ENCODE assay signal across 8 mouse cellular contexts in the genomic region with DNA sequence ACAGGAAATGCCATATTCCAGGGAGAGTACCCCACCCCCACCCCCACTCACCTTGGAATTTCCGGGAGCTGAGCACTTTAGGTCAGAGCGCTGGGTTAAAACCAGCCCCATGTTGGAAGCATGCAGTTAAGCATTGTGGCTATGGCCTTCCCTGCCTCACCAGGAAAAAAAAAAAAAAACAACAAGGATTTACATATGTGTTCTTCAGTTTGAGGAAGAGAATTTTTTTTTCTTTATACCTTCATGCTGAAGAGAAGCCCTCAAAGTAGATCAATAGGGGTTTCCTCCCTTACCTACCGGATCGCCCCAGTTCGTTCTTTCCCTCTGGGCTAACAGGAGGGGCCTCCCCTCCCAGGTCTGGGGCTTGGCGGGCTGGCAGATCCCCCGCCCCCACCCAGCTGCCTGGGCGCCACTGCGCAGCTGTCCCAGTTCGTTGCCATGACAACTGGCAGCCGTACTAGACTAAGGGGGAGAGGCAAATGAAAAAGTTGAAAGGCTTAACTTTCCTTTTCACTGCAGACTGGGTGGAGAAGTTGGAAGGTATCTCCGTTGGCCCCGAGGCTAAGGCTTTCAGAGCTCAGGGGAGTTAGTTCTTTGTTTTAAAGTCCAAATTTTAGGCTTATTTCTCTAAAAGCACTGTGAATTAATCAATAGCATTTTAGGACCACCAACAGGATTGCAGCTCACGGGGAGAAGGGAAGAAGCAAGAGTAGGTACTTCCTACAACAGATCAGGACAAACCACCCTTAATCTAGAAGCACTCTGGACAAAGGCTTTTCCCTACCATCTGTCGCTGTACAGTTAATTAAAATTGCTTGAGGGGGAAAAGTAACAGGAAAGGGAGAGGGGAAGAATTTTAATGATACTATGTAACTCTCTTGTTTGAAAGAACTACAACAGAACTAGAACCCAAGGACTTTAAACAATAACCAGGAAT. TPM values are rescaled to one million over a fixed set of nuclear protein-coding genes. Genes with fewer than 3 reads are reported as not detected.
A peak's percentile ranks its signal among the peaks of the same experiment; 100 is the strongest.
DNase-seq lines count a peak whose midpoint lies in the region; ATAC-seq and TF ChIP-seq lines count a peak whose summit lies in the region.

No protein-coding gene starts in this region.

- 1% methylated on average over 15 of the region's 15 CpGs for WGBS in heart, embryonic 11.5 days (ENCODE audit: insufficient replicate concordance)
- under 1% methylated on average over 15 of the region's 15 CpGs for WGBS in kidney, embryonic 15.5 days

- no peaks in the 10 kb centered on the region for H3K9me3 ChIP-seq in heart, embryonic 11.5 days (replicated peaks; ENCODE audit: control insufficient read depth, low read length)
- no peaks in the 10 kb centered on the region for H3K9me3 ChIP-seq in kidney, embryonic 15.5 days (replicated peaks)

- H3K27me3 ChIP-seq in heart, embryonic 11.5 days (ENCODE audit: control insufficient read depth, insufficient read depth, low read length) = no peaks in the 10 kb centered on the region
- H3K27me3 ChIP-seq in kidney, embryonic 15.5 days = no peaks in the 10 kb centered on the region

- peak overlapping the region; percentile 66 for H3K4me2 ChIP-seq in heart, embryonic 11.5 days
- H3K4me2 ChIP-seq in kidney, embryonic 15.5 days = peak overlapping the region; percentile 69

- peaks cover 23% of the 10 kb centered on the region for H3K36me3 ChIP-seq in heart, embryonic 11.5 days (ENCODE audit: control insufficient read depth, insufficient read depth, low read length)
- H3K36me3 ChIP-seq in kidney, embryonic 15.5 days = peaks cover 34% of the 10 kb centered on the region

- H3K9ac ChIP-seq in heart, embryonic 11.5 days (ENCODE audit: low read depth, low read length) = peak overlapping the region; percentile 72
- peak overlapping the region; percentile 40 for H3K9ac ChIP-seq in kidney, embryonic 15.5 days

- peak; percentile 81 for TF ChIP-seq POLR2A in embryonic fibroblast, embryonic 13.5 days (IDR thresholded peaks at IDR 0.05; ENCODE audit: low read depth, low read length)

- peak overlapping the region; percentile 100 for H3K27ac ChIP-seq in embryonic fibroblast, embryonic 13.5 days (ENCODE audit: insufficient read depth, low read length)
- peak overlapping the region; percentile 89 for H3K27ac ChIP-seq in heart, embryonic 11.5 days (ENCODE audit: low read depth, low read length)
- peak overlapping the region; percentile 96 for H3K27ac ChIP-seq in kidney, embryonic 15.5 days

- peak overlapping the region; percentile 32 for H3K4me3 ChIP-seq in embryonic fibroblast, embryonic 13.5 days (ENCODE audit: insufficient read depth, low read length)
- peak overlapping the region; percentile 46 for H3K4me3 ChIP-seq in heart, embryonic 11.5 days (ENCODE audit: low read depth, low read length)
- peak overlapping the region; percentile 46 for H3K4me3 ChIP-seq in kidney, embryonic 15.5 days (replicated peaks)

- H3K4me1 ChIP-seq in embryonic fibroblast, embryonic 13.5 days (ENCODE audit: control insufficient read depth, insufficient read depth, low read length) = peaks cover 8% of the 10 kb centered on the region
- peaks cover 24% of the 10 kb centered on the region for H3K4me1 ChIP-seq in heart, embryonic 11.5 days (ENCODE audit: control insufficient read depth, insufficient read depth, low read length)
- peaks cover 37% of the 10 kb centered on the region for H3K4me1 ChIP-seq in kidney, embryonic 15.5 days

- peak; percentile 93 for ATAC-seq in heart, embryonic 11.5 days (replicated peaks; ENCODE audit: insufficient number of reproducible peaks, low FRiP score, low TSS enrichment)
- ATAC-seq in kidney, embryonic 15.5 days (replicated peaks; ENCODE audit: low FRiP score) = peak; percentile 97

- DNase-seq in 3T3-L1 (ENCODE audit: low read depth, low spot score) = peak; percentile 96
- peak; percentile 93 for DNase-seq in brain, adult 2 months (ENCODE audit: low read depth, low spot score)
- DNase-seq in liver = peak; percentile 84
- peak; percentile 0 to 20 for DNase-seq in monocyte, adult 2 months (ENCODE audit: low read depth in 1 of 2, low spot score in 2 of 2)
- DNase-seq in spleen, postnatal 14 days (ENCODE audit: low spot score in 2 of 2) = peak; percentile 37 to 61

- TF ChIP-seq CTCF in embryonic fibroblast, embryonic 13.5 days (IDR thresholded peaks at IDR 0.05; ENCODE audit: borderline replicate concordance, insufficient read depth, low read length) = no peak

RNA-seq across cellular contexts. Expression of gene Cbx5, which starts 24.4 kb away (rescaled TPM):
- polyA plus RNA-seq in embryonic fibroblast, embryonic 13.5 days (2011; ENCODE audit: insufficient read length, low read depth, missing spikeins) = 132 and 172 TPM in 2 replicates
- 139 and 146 TPM in 2 replicates for polyA plus RNA-seq in heart, embryonic 11.5 days (2014; fragmentation: Nextera tagmentation; extraction: Ambion mirVana)
- 124 and 125 TPM in 2 replicates for polyA plus RNA-seq in kidney, embryonic 15.5 days (2015; fragmentation: Nextera tagmentation; extraction: Ambion mirVana)

RNA-seq across cellular contexts. Expression of gene Hnrnpa1, which starts 25.0 kb away (rescaled TPM):
- polyA plus RNA-seq in embryonic fibroblast, embryonic 13.5 days (2011; ENCODE audit: insufficient read length, low read depth, missing spikeins) = 509 and 719 TPM in 2 replicates
- 572 and 590 TPM in 2 replicates for polyA plus RNA-seq in heart, embryonic 11.5 days (2014; fragmentation: Nextera tagmentation; extraction: Ambion mirVana)
- 1,025 and 1,038 TPM in 2 replicates for polyA plus RNA-seq in kidney, embryonic 15.5 days (2015; fragmentation: Nextera tagmentation; extraction: Ambion mirVana)

RNA-seq across cellular contexts. Expression of gene Nfe2, which starts 43.0 kb away (rescaled TPM):
- polyA plus RNA-seq in embryonic fibroblast, embryonic 13.5 days (2011; ENCODE audit: insufficient read length, low read depth, missing spikeins) = not detected in 2 replicates
- 21.9 and 24.2 TPM in 2 replicates for polyA plus RNA-seq in heart, embryonic 11.5 days (2014; fragmentation: Nextera tagmentation; extraction: Ambion mirVana)
- 5.1 and 6.2 TPM in 2 replicates for polyA plus RNA-seq in kidney, embryonic 15.5 days (2015; fragmentation: Nextera tagmentation; extraction: Ambion mirVana)

RNA-seq across cellular contexts. Expression of gene Smug1, which starts 48.3 kb away (rescaled TPM):
- polyA plus RNA-seq in embryonic fibroblast, embryonic 13.5 days (2011; ENCODE audit: insufficient read length, low read depth, missing spikeins) = 10.4 and 11.0 TPM in 2 replicates
- 14.7 and 17.7 TPM in 2 replicates for polyA plus RNA-seq in heart, embryonic 11.5 days (2014; fragmentation: Nextera tagmentation; extraction: Ambion mirVana)
- polyA plus RNA-seq in kidney, embryonic 15.5 days (2015; fragmentation: Nextera tagmentation; extraction: Ambion mirVana) = 17.7 and 18.0 TPM in 2 replicates

RNA-seq across cellular contexts. Expression of gene Copz1, which starts 57.3 kb away (rescaled TPM):
- polyA plus RNA-seq in embryonic fibroblast, embryonic 13.5 days (2011; ENCODE audit: insufficient read length, low read depth, missing spikeins) = 141 and 143 TPM in 2 replicates
- 217 and 221 TPM in 2 replicates for polyA plus RNA-seq in heart, embryonic 11.5 days (2014; fragmentation: Nextera tagmentation; extraction: Ambion mirVana)
- 298 and 300 TPM in 2 replicates for polyA plus RNA-seq in kidney, embryonic 15.5 days (2015; fragmentation: Nextera tagmentation; extraction: Ambion mirVana)

Comparison
In these comparisons a context has a peak if more than half of its experiments do, and no peak if none do; other contexts are left out.
1. Peak in every context shown above with its lines: DNase-seq, ATAC-seq, H3K4me3 ChIP-seq and H3K27ac ChIP-seq.
2. DNase-seq: peak in every context shown above with its lines; median percentile 96 in 3T3-L1; 93 in brain, adult 2 months; 84 in liver; 49 in spleen, postnatal 14 days; 10 in monocyte, adult 2 months.